Mouse (Mus musculus): ENCODE data around the gene P2ry2. TPM values are rescaled to one million over a fixed set of nuclear protein-coding genes. Genes with fewer than 3 reads are reported as not detected.

Gene P2ry2
- polyA plus RNA-seq, 1 experiment from 2014 or later: 0.89 TPM

- WGBS: 11% methylated on average over 9 of the region's 9 CpGs
- Histone ChIP-seq H3K27ac (no peak overlapping the region), H3K4me3 (no peak overlapping the region)
Observed at GRCm38 (mm10) chr7:101014041-101014440, 1.4 kb upstream of the P2ry2 start.

GRCm38 (mm10) chr7:101011681-101012367 is 842 bp downstream of the P2ry2 start:
- Histone ChIP-seq H3K36me3 (no peaks in the 10 kb centered on the region), H3K27ac (peak overlapping the region; percentile 62), H3K27me3 (ENCODE audit: insufficient read depth, poor library complexity, severe bottlenecking) (peaks cover 81% of the 10 kb centered on the region), H3K9me3 (no peaks in the 10 kb centered on the region), H3K4me3 (peak overlapping the region; percentile 65), H3K4me1 (replicated peaks) (peaks cover 39% of the 10 kb centered on the region)
- peak; percentile 72 for DNase-seq (ENCODE audit: low spot score)
- under 1% methylated on average over 53 of the region's 53 CpGs for WGBS

More at GRCm38 (mm10) chr7:101014041-101014440, 1.4 kb upstream of the P2ry2 start:
- no peak for DNase-seq (ENCODE audit: low spot score)
- Histone ChIP-seq H3K36me3 (no peaks in the 10 kb centered on the region), H3K4me1 (replicated peaks) (peaks cover 42% of the 10 kb centered on the region), H3K9me3 (no peaks in the 10 kb centered on the region), H3K27me3 (ENCODE audit: insufficient read depth, poor library complexity, severe bottlenecking) (peaks cover 75% of the 10 kb centered on the region)

GRCm38 (mm10) chr7:101010741-101011140 is 1.9 kb downstream of the P2ry2 start:
- DNase-seq (ENCODE audit: low spot score): no peak
- H3K9me3 ChIP-seq: no peaks in the 10 kb centered on the region
- 67% methylated on average over 3 of the region's 3 CpGs for WGBS
- no peak overlapping the region for H3K27ac ChIP-seq
- H3K4me1 ChIP-seq (replicated peaks): peaks cover 38% of the 10 kb centered on the region
- peaks cover 80% of the 10 kb centered on the region for H3K27me3 ChIP-seq (ENCODE audit: insufficient read depth, poor library complexity, severe bottlenecking)
- no peaks in the 10 kb centered on the region for H3K36me3 ChIP-seq
- no peak overlapping the region for H3K4me3 ChIP-seq

- Histone ChIP-seq H3K9me3 (no peaks in the 10 kb centered on the region), H3K36me3 (no peaks in the 10 kb centered on the region), H3K27me3 (ENCODE audit: insufficient read depth, poor library complexity, severe bottlenecking) (peaks cover 42% of the 10 kb centered on the region), H3K27ac (no peak overlapping the region), H3K4me1 (replicated peaks) (peaks cover 29% of the 10 kb centered on the region), H3K4me3 (no peak overlapping the region)
- 80% methylated on average over 2 of the region's 2 CpGs for WGBS
- no peak for DNase-seq (ENCODE audit: low spot score)
Observed at GRCm38 (mm10) chr7:101006201-101006600, 6.5 kb downstream of the P2ry2 start.

- no peak overlapping the region for H3K4me3 ChIP-seq
- peaks cover 24% of the 10 kb centered on the region for H3K4me1 ChIP-seq (replicated peaks)
- WGBS: 54% methylated on average over 4 of the region's 4 CpGs
- H3K36me3 ChIP-seq: no peaks in the 10 kb centered on the region
- H3K9me3 ChIP-seq: no peaks in the 10 kb centered on the region
- no peak for DNase-seq (ENCODE audit: low spot score)
- H3K27ac ChIP-seq: no peak overlapping the region
- H3K27me3 ChIP-seq (ENCODE audit: insufficient read depth, poor library complexity, severe bottlenecking): peaks cover 31% of the 10 kb centered on the region
Observed at GRCm38 (mm10) chr7:101005119-101005518, 7.5 kb downstream of the P2ry2 start.

GRCm38 (mm10) chr7:101003442-101004326 is 9.0 kb downstream of the P2ry2 start:
- Histone ChIP-seq H3K27ac (no peak overlapping the region), H3K27me3 (ENCODE audit: insufficient read depth, poor library complexity, severe bottlenecking) (peaks cover 16% of the 10 kb centered on the region), H3K9me3 (no peaks in the 10 kb centered on the region), H3K4me1 (replicated peaks) (peaks cover 24% of the 10 kb centered on the region), H3K36me3 (no peaks in the 10 kb centered on the region), H3K4me3 (no peak overlapping the region)
- no peak for DNase-seq (ENCODE audit: low spot score)
- WGBS: 72% methylated on average over 11 of the region's 11 CpGs

- H3K4me1 ChIP-seq (replicated peaks): peaks cover 24% of the 10 kb centered on the region
- no peak for DNase-seq (ENCODE audit: low spot score)
- H3K4me3 ChIP-seq: no peak overlapping the region
- 0 out of 2 replicates have a peak, but pooled peaks cover 5% of the 10 kb centered on the region for H3K27me3 ChIP-seq (ENCODE audit: insufficient read depth, poor library complexity, severe bottlenecking)
- H3K27ac ChIP-seq: no peak overlapping the region
- no peaks in the 10 kb centered on the region for H3K36me3 ChIP-seq
- H3K9me3 ChIP-seq: no peaks in the 10 kb centered on the region
- WGBS: 71% methylated on average over 6 of the region's 6 CpGs
Observed at GRCm38 (mm10) chr7:101002274-101002673, 10.4 kb downstream of the P2ry2 start.

GRCm38 (mm10) chr7:100999623-101000022 is 13.0 kb downstream of the P2ry2 start:
- 80% methylated on average over 5 of the region's 5 CpGs for WGBS
- no peak overlapping the region for H3K4me3 ChIP-seq
- H3K4me1 ChIP-seq (replicated peaks): peaks cover 19% of the 10 kb centered on the region; the same call in 1 of the 2 replicates
- no peaks in the 10 kb centered on the region for H3K9me3 ChIP-seq
- no peak overlapping the region for H3K27ac ChIP-seq
- H3K36me3 ChIP-seq: no peaks in the 10 kb centered on the region
- DNase-seq (ENCODE audit: low spot score): no peak
- H3K27me3 ChIP-seq (ENCODE audit: insufficient read depth, poor library complexity, severe bottlenecking): no peaks in the 10 kb centered on the region

- WGBS: 92% methylated on average over 24 of the region's 24 CpGs
Observed at GRCm38 (mm10) chr7:100998578-100998960, 14.1 kb downstream of the P2ry2 start.

GRCm38 (mm10) chr7:100997951-100998577 is 14.6 kb downstream of the P2ry2 start:
- H3K27me3 ChIP-seq (ENCODE audit: insufficient read depth, poor library complexity, severe bottlenecking): peaks cover 5% of the 10 kb centered on the region; the same call in 1 of the 2 replicates
- no peak for DNase-seq (ENCODE audit: low spot score)
- H3K27ac ChIP-seq: no peak overlapping the region; the same call in 1 of the 2 replicates
- no peak overlapping the region for H3K4me3 ChIP-seq
- WGBS: 85% methylated on average over 31 of the region's 31 CpGs
- no peaks in the 10 kb centered on the region for H3K9me3 ChIP-seq
- H3K4me1 ChIP-seq (replicated peaks): peaks cover 20% of the 10 kb centered on the region
- H3K36me3 ChIP-seq: no peaks in the 10 kb centered on the region

More at GRCm38 (mm10) chr7:100998578-100998960, 14.1 kb downstream of the P2ry2 start:
- Histone ChIP-seq H3K27ac (no peak overlapping the region; the same call in 1 of the 2 replicates), H3K9me3 (no peaks in the 10 kb centered on the region), H3K36me3 (no peaks in the 10 kb centered on the region), H3K4me1 (replicated peaks) (peaks cover 20% of the 10 kb centered on the region), H3K4me3 (no peak overlapping the region), H3K27me3 (ENCODE audit: insufficient read depth, poor library complexity, severe bottlenecking) (peaks cover 5% of the 10 kb centered on the region; the same call in 1 of the 2 replicates)
- DNase-seq (ENCODE audit: low spot score): no peak

- Histone ChIP-seq H3K27me3 (ENCODE audit: insufficient read depth, poor library complexity, severe bottlenecking) (peaks cover 5% of the 10 kb centered on the region; the same call in 1 of the 2 replicates), H3K36me3 (no peaks in the 10 kb centered on the region), H3K9me3 (no peaks in the 10 kb centered on the region), H3K27ac (no peak overlapping the region), H3K4me3 (no peak overlapping the region), H3K4me1 (replicated peaks) (peaks cover 14% of the 10 kb centered on the region)
- no peak for DNase-seq (ENCODE audit: low spot score)
- 93% methylated on average over 1 of the region's 1 CpGs for WGBS
Observed at GRCm38 (mm10) chr7:100997215-100997614, 15.5 kb downstream of the P2ry2 start.

- 78% methylated on average over 3 of the region's 3 CpGs for WGBS
- Histone ChIP-seq H3K27me3 (ENCODE audit: insufficient read depth, poor library complexity, severe bottlenecking) (peaks cover 5% of the 10 kb centered on the region; the same call in 1 of the 2 replicates), H3K36me3 (no peaks in the 10 kb centered on the region), H3K4me3 (no peak overlapping the region), H3K27ac (no peak overlapping the region), H3K4me1 (replicated peaks) (peaks cover 14% of the 10 kb centered on the region), H3K9me3 (no peaks in the 10 kb centered on the region)
- no peak for DNase-seq (ENCODE audit: low spot score)
Observed at GRCm38 (mm10) chr7:100995951-100996350, 16.7 kb downstream of the P2ry2 start.

All from hindbrain, embryonic 10.5 days (tissue).